Mouse (Mus musculus) bone marrow macrophage, adult 2 months (primary cell): ENCODE measurements at regions not wholly inside any gene's neighbourhood (a gene's known extent, or its start where the extent isn't known, plus 50 kb on each side); places are given as distances from the start of the nearest gene placed in this dataset.

Experiments
- CTCF ChIP-seq: IDR thresholded peaks from 2 replicates; pipeline ENCODE4 v1.5.1; 2012; ENCODE audit warnings: low read depth, mild to moderate bottlenecking, low read length, moderate library complexity
- POLR2A ChIP-seq: IDR thresholded peaks from 2 replicates; pipeline ENCODE4 v1.6.1; 2012; ENCODE audit warnings: mild to moderate bottlenecking, low read depth, low read length, borderline replicate concordance

- TF ChIP-seq CTCF (no peak), POLR2A (no peak)
Measured at GRCm38 (mm10) chr3:61423945-61424344, 58.2 kb upstream of the B430305J03Rik start.
